Mouse (Mus musculus) testis, postnatal 10 days (tissue): ENCODE data around the gene Gch1.
"Not testable (repeated sequence)": the region's sequence is repeated elsewhere in the genome, so short reads cannot be mapped to it uniquely, and the experiment has no call there.

Experiments used
- DNase-seq: peaks from one replicate; pipeline ENCODE4 v3.0.0; 2021; ENCODE audit warnings: low spot score

Gch1 gene

DNA sequence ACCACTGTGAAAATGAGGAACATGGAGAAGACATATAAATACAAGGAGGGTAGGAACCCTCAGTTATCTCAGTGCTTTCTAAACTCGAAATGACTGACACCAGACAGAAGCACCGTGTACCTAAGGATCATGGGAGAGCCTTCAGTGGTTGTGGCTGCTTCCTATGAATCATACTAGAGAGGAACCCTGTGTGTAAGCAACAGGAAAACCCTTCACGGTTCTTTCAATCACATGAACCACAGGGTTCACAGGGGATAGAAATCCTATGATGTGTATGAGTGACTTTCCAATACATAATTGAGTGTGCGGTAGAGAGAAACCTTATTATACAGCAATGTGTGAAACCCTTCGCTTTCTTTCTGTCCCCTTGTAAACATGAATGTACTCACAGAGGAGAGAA lies 24.1 kb downstream of the Gch1 start:
- DNase-seq: no peak

DNA sequence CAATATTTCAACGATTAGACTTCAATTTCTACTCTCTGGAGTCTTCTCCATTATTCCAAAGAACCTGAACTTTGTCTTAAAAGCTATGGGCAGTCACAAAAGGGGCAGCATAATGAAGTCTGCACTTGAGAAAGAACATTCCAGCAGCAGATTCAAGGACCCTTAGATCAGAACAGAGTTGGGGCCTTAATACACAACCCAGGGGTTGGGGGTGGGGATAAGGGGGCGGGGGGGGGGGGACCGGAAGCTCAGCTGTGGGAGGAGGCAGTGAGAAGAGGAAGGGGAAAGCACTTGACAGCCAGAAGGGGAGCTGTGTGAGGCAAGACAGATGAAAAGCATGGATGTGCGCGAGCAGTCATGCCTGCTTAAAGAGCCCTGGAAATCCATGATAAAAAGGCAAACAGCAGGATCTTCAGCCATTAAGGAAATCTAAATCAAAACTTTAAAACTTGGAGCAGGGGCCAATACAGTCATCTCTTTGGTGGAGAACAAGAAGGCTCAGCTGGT lies 27.2 kb downstream of the Gch1 start:
- DNase-seq: no peak

DNA sequence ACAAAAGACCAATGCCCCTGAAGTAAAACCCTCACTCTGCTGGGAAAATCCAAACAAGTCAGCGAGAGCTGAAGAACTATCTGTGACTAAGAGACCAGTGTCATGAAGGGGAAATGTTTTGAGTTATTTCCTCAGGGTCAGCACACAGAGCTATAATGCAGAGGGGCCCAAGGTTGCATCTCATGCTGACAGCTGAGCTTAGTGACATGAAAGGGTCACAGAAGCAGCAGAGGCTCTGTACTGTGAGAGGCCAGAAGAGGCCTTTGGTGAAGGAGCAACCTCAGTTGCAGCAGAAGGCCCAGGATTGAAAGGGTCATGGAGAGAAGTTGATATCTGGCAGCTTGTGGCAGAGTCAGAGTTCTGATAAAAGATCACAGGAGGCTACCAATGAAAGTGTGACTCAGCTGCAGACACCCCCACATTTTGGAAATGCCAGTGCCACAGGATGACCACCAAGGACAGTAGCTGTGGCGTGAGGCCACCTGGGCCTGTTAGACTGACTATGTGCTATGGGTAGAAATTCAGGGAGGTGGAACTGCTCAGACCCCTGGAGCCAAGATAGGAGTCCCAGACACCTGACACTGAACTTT lies 29.1 kb downstream of the Gch1 start:
- DNase-seq: no peak

DNA sequence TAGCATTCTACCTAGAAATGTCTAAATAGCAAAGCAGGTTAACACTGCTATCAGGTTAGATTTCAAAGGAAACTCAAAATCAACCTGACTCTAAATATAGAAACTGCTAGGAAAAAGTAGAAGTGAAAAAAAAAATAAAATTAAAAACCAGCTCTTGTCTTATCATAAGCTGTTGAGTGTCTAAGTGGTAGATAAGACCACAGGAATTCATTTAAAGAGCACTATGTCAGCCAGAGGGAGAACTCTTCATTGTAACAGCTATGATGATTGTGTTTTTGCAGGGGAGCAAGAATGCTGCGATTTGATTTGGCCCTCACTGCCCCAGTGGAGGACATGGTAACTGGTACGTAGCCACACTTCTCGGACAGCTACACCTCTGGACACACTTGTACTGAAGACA lies 34.9 kb downstream of the Gch1 start:
- no peak for DNase-seq

DNA sequence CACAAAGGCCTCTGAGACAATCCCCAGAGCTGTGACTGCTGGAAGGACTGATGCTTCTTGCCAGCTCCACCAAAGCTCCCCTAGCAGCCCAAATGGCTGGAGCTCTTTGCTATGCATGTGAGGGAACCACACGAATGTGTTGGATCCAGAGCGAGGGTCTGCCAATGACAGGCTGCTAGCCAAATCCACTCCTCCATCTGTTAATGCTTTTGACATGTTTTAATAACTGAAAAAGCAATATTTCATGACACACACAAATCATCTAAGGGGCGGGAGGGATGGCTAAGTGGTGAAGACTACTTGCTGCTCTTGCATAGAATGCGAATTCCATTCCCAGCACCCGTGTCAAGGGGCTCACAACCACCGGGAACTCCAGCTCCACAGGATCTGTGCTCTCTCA lies 37.9 kb downstream of the Gch1 start:
- no peak for DNase-seq

DNA sequence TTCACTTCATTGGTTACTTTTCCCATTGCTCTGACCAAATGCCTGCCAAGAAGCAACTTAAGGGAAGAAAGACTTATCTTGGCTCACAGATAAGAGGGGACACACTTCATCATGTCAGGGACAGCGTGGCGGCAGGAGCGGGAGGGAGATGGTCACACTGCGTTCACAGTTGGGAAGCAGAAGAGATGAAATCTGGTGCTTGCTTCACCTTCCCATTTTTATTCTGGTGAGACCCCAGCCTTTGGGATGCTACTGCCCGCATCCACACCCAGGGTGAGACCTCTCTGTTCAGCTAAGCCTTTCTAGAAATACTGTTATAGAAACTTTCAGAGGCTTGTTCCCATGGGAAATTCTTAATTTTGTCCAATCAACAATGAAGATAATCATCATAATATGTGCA lies 44.9 kb downstream of the Gch1 start:
- DNase-seq: peak; percentile 19

DNA sequence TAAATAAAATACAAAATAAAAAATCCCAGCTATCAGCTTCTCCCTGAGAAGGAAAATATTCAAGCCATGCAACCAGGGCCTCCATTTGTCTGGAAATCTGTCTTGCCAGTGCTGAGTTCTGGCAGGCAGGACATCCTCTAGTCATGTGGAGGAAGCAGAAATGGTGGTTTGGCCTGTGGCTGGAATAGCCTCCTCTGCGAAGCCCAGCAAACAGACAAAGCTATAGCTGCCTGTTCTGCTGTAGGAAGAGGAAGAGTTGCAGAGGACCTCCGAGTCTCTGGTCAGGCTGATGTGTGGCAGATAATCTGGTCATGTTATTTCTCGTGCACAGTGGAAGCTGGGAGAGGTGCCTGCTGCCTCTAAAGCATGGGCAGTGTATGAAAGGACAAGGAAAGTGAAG lies 50.4 kb downstream of the Gch1 start:
- DNase-seq: peak; percentile 20

DNA sequence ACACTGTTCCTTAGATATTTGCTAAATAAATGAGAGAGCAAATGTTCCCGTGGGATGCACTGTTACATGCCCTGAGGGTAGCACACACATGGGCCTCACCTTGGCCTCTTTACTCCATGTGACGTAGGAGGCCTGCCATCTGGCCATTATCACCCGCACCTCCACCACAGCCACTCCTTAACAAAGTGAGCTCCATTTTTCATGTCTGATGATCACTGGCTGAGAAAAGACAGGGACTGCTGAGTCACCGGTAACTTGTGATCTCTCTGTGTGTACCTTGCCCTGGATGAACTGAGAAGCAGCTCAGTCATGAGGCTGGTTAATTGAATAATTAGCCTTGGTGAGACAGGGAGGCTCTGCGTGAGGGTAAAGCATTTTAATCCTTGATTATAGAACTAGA lies 52.6 kb downstream of the Gch1 start:
- peak; percentile 5 for DNase-seq

DNA sequence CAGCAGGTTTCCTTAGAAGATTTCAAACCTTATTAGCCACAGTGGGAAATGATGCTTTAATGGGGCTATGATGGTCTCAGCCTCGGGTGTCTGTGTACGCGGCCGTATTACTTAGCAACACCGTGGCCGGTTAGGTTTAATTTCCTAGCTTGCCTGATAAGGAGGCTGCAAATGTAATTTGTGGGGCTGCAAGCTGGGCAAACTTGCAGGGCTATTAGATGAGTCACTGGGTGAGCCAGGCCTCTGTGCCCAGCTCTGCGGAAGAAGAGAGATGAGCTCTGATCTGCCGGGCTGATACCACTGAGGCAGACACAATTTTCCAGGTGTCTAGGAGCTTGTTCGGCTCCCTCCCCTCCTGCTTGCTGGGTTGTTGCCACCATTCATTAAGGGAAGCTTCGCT lies 55.3 kb downstream of the Gch1 start:
- DNase-seq: peak; percentile 26

DNA sequence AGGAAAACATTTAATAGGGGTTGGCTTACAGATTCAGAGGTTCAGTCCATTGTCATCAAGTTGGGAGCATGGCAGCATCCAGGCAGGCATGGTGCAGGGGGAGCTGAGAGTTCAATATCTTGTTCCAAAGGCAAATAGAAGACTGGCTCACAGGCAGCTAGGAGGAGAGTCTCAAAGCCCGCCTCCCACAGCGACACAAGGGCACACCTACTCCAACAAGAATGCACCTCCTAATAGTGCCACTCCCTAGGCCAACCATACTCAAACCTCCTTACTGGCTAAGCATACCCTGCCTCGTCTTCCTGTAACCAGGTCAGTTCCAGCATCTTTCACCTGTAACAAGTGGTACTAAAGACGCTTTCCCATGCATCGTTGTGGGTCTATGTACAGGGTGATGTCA lies 61.2 kb downstream of the Gch1 start:
- DNase-seq: peak; percentile 23

DNA sequence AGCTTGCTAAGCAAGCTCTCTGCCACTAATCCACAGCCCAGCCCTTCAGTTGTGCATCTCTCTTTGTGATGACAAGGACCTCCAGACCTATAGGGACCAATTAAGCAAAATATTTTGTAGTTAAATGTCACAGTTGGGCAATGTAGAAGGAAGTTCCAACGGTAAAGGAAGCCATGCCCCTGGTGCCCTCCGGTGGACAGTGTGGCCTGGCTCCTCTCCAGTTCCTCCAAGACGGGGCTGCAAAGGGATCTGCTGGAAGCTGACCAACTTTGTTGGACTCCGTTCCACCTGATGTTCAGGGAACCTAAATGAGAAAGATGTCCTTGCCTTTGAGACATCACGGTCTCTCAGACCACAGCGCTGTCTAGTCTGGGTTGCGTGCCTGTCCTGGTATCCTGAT lies 71.7 kb downstream of the Gch1 start:
- DNase-seq: no peak

DNA sequence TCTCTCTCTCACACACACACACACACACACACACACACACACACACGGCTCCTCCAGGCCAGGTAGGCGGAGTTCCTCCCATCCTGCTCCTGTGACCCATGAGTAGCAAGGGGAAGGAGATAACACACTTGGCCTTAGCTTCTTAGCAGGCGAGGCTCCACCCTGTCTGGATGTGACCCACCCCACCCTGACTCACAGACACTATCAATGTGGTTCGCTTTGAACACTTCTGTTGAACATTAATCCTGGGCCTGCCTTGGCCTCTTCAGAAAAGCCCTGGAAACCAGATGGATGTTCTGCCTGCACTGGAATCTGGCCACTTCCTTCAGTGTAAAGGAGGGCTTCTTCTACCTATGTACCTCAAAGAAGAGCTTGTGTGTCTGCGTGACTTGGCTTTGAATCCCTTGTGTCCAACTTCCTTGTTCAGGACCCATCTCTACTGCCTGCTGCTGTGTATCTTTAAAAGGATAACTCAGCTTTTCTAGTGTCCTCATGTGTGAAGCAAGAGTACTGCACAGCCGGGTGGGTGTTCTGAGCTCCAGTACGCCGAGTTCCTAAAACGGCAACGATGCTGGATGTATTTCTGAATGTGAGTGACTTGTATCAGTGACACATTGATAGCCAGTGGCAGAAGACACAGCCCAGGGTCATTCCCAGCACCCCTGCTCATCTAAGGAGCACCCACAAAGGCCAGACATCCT lies 73.0 kb downstream of the Gch1 start:
- DNase-seq: no peak

DNA sequence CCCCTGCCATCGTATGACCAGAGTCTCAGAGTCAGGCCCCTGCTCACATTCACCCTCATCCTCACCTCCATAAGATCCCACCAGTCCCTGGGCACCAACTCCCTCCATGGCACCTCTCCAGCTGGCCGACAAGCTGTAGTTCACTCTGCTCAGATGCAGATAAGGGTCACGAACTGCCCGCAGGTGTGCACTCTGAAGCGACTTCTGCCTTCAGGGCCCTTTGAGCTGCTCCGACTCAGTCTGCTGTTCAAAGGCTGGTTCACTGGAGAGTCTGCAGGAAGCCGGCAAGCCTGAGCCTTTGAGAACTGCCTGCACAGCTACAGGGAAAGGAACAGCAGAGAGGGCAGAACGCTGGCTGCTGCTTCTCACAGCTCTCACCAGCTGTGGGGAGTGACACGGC lies 74.1 kb downstream of the Gch1 start:
- no peak for DNase-seq

DNA sequence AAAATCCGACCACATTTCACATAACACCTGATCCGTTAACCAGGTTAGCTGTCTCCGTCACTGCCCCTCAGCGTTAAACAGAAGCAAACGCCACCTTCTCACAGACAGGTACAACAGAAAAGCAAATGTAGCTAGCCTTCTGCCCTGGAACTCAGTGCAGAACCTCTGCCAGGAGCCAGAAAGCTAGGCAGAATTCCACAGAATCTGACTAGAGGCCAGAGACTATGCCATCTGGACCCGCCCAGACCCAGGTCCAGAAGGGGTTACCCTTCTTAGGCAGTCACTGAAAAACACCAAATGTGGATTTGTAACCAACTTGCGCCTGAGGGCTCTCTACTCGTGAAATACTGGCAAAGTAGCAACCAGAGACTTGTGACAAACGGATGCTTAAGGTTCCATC lies 77.9 kb downstream of the Gch1 start:
- no peak for DNase-seq

DNA sequence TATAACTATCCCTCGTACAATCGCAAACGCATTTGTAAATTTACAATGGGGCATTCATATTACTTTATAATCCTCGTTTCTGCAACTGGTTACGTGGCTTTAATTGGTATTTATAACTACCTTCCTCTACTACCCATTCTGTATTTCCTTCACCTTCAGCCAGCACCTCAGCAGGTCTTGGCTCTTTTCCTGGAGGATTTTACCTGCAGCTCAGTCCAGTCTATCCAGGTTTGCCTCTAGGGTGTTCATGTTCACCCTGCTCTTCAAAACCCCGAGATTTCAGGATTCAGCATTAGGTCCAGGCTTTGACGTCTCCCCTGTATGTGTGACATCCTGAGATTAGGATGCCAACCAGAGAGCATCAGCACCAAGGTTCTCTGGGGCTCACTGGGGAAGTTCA lies 78.8 kb downstream of the Gch1 start:
- DNase-seq: not testable (repeated sequence)

DNA sequence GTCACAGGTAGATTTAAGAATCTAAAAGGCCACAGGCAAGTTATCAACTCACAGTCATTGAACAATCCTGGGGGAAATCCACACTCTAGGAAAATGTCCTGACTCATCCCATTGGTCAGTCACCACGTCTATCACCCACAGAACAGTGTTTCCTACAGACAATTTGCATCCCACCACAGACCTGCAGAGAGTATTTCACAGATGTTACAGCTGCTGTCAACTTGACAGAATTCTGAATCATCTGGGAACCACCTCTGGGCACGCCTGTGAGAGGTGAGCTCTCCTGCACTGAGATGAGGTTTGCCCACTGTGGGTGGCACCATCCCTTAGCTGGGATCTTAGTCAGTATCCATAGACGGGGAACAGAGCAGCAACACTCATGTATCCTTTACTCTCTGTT lies 81.8 kb downstream of the Gch1 start:
- DNase-seq: no peak

DNA sequence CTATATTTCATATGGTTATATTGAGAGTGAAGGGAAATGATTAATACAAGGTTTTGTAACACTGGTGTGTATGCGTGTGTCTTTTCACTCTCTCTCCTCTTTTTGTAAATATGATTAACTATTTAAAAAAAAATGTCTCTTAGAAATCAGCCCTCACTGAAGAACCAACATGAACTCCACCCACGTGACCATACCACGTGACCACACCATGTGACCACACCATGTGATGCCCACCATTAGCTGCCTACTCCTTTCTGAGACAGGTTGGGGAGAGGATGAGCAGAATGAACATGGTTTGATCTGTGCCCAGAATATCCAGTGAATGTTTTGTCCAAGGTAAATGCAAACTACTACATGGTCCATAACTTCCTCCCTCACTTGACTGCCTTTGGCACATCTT lies 83.5 kb downstream of the Gch1 start:
- DNase-seq: no peak

DNA sequence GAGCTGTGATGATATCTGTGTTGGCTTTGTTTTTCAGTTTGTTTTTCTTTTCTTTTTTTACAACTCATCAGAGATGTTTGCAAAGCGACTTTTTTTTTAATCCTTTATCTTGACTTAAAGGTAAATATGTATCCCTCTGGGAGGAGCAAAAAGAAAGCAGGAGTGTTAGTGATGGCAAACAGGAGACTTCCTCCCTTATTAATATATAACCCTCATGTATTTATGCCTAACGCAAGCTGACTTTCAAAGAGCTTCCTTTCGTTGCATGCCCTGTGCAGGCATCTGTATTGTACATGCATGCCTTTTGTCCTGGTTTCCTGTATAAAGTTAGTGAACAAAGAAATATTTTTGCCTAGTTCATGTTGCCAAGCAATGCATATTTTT lies 84.0 kb downstream of the Gch1 start:
- DNase-seq: no peak

DNA sequence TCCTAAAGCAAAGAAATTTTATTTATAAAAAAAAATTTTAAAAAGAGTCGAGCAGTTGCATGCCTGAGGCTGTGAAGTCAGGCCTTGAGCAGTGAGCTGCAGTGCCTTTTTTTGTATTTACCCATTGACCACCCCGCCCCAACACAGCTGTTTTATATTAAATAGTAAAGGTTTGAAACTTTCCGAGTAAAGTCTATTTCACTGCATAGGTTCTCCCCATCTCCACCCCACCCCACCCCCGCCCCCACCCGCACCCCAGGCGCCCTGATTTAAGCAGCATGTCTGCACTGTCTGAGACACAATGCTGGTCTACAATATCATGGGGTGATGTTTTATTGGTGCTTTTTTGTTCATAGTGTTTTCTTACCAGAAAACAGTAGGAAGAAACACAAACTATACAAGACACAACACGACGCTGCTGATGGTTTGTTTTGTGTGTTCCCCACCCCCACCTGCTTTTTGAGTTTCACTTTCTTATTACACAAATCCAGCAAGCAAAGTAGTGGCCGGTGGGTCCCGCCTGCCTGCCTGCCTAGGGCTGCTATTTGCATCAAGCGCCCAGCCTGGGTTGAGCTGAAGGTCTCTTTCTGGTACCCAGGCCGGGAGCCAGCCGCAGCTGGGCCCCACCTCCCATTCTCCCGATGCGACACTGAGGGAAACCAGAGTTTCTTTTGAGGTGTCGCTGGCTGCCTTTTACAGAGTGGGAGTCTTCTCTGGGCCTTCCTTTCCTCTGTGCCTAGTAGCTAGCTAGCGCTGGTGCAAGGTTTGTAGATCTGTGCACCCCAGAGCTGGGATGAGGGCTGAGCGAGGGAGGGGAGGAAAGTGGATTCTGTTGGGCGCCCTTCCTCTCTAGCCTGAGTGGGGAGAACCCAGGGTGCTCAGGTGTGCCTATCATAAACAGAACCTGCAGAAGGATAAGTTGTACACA lies 84.7 kb downstream of the Gch1 start:
- no peak for DNase-seq
